Mouse (Mus musculus) monocyte, adult 5-6 weeks (primary cell): ENCODE measurements at regions not wholly inside any gene's neighbourhood (a gene's known extent, or its start where the extent isn't known, plus 50 kb on each side); places are given as distances from the start of the nearest gene placed in this dataset.

Experiments
- ATAC-seq: fragments of 153-309, 156-312 bp; replicated peaks from 2 replicates; pipeline ENCODE4 v1.8.0; 2017; ENCODE audit warnings: mild to moderate bottlenecking; ENCODE audit not compliant: low TSS enrichment, insufficient number of reproducible peaks, severe bottlenecking, poor library complexity, low FRiP score

DNA sequence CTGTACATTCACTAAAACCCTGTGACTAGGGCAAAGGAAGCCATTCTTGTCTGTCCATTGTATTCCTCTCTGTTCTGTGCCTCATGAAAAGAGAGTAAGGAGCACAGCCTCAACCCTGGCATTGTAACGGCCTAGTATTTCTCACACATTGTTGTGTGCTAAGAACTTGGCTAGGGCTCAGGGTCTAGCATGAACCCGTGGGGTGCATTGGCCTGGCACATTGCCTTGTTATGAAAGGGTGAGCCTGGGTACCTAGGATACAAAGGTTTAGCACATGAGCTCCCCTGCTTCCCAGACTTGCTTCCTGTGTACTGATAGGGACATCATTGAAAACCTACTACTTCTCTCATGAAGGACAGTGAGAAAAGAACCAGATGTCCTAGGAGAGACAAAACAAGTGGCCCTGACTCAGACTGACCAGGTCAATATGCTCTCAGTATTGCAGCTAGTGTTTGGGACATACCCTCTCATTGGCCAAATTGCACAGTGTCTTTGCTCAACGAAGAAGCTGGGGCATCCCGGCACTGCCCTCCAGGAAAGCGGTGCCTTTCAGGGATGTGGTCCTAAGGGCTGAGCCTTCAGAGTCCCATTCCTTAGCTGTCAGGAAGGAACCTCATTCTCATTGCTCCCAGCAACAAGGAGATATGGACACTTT lies 298.6 kb downstream of the Glrx3 start:
- ATAC-seq: no peak

DNA sequence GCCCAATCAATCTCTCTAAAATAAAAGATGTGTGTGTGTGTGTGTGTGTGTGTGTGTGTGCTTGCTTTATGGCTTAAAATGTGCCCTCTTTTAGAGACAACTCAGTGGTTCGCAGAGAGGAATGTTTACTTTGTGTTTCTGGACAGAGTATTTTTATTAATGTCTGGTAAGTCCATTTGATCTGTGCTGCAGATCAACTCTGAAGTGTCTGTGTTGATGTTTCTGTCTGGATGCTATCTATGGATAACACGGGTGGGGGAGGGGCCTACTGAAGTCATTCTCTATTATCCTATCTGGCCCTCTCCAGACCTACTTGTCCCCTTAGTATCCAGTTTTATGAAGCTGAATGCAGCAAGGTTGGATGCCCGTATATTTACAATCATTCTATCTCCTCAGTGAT lies 304.3 kb downstream of the Glrx3 start:
- no peak for ATAC-seq

DNA sequence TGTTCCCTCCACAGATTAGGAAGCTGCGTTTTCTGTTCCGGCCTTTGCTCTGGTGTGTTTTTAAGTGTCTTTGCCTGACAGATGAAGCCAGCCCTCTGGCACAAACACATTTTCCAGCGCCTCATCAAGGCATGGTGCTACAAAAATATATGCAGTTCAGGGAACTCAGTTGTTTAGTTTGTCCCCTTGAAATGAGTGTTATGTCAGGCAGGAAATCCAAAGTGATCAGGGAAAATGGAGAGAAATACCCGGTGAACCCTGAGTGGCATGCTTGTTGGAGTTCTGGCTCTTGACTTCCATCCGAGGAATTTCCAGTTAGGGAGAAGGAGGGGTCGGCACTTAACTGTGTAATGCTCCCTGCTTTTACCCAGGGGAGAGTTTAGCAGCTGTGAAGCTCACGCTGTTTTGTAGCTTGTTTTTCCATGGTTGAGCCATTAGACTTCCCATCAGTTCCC lies 304.9 kb downstream of the Glrx3 start:
- ATAC-seq: no peak

DNA sequence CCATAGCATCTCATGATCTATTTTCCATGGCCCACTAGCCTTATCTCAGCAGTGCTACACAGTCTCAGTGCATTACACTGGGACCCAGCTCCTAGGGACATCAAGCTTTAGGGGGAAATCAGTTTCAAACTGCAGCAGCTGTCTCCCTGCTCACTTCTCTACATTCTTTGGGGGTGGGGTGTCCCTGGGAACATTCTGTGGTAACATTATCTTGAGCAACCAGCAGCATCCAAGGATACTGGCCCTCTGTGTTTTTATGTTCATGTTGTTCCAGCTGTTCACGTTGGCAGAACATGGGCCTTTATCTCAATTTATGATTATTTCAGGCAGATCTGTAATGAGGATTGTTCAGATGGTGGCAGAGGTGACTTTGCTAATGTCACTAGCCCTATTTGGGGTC lies 308.2 kb downstream of the Glrx3 start:
- ATAC-seq: no peak

DNA sequence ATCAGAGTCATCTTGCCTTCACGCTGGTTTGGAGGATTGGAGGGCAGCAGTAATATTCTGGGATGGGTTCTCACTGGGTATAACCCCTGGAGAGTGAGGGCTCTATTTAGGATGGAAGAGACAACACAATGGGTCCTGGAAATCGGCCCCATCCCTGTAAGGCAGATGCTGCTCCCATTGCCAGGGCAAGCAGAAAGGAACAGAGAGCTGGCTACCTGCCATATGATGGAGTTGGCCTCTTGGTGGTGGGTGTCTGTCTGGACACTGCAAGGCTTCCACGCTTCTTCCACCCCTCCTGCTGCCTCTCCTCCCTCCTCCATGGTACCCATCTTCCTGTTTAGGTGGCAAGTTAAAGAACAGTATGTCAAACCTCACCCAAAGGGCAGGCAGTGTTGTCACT lies 308.6 kb downstream of the Glrx3 start:
- ATAC-seq: no peak

DNA sequence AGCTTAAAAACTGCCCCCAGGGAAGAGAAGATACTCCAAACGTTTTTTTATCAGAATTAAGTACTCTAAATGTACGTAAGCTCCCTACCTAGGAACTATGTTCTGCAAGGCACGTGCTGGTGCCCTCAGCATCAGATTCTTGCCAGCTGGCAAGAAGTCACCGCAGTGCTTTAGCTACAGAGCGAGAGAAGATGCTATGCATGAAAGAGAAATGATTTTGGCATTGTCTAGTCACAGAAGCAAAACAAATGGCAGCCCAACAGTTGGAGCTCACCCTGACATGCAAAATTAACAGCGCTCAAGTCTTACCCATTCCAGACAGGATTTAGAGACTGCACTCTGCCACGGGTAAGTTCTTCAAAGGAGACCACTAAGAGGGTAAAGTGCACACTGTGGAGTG lies 311.5 kb downstream of the Glrx3 start:
- no peak for ATAC-seq

DNA sequence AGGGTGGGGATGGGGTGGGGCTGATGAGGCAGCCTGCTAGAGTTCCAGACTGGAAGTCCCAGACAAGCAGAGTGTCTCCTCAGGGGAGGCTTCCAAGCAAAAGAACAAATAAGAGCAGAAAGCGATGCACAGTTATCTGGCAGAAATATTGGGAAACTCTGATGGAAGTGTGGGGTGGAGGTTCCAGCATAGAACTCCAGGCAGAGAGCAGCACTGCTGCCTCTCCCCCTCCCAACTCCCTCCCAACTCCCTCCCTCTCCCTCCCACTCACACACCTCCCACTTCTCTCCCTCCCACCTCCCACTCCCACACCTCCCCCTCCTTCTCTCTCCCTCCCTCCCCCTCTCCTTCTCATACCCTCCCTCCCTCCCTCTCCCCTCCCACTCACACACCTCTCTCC lies 313.3 kb downstream of the Glrx3 start:
- ATAC-seq: no peak

DNA sequence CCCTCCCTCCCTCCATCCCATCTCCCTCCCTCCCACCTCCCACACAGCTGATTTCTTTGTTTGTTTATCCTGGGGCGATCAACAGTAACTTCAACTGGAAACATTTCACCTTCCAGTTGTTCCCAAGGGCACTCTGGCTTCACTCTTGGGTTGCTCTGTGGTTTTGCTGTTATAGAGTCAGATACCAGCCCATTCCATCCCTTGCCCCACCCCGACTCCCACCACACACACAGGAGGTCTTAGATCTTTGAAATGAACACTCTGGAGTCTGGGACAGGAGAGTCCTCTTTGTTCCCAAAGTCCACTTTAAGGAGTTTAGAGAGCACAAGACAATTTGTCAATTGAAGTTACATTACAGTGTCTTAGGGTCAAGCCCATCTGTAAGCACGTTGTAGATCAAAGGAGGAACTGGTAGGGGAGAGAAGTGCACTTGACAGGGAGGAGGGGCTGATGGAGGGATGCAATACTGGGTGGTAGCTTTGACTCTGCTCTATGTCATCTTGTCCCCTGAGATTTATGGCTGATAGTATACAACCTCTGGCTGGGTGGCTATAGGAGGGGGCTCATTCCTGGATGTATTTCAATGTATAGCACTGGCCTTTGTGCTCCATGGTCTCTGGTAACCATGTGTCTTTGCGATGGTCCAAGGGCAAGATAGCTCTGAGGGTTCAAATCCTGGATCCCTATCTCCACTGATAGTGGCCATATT lies 313.9 kb downstream of the Glrx3 start:
- ATAC-seq: no peak

DNA sequence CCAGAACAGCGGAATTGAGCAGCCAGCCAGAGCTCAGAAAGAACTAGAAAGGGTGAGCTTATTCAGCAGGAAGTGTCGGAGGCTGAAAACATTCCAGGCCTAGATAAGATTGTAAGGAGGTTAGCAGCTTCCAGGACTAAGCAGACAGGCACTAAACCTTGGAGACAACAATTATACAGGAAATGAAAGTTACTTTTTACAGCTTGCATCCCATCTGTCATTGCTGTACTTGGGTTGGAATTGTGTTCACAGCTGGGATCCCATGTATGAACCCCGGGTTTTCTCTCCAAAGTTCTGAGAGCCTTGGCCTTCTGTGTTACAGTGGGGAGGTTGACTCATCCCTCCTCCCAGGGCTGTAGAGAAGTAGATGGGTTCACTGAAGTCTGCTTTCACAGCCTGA lies 328.5 kb downstream of the Glrx3 start:
- ATAC-seq: no peak

DNA sequence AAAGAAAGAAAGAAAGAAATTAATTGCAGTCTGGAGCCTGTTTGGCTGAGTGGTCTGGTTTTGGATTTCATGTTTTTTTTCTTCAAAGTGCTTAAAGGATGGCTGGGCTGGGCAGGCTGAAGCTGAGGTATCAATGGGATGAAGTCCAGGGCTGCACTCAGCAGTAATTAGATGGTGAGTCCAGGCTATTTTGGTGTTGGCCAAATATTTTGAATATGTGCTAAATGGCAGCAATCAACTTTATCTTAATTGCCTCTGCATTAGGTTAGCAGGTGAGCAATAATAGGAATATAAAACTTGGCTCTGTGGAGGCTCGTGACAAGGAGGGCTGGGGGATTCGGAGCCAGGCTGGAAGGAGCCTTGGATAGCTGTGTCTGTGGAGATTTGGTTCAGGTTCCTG lies 329.3 kb downstream of the Glrx3 start:
- no peak for ATAC-seq

DNA sequence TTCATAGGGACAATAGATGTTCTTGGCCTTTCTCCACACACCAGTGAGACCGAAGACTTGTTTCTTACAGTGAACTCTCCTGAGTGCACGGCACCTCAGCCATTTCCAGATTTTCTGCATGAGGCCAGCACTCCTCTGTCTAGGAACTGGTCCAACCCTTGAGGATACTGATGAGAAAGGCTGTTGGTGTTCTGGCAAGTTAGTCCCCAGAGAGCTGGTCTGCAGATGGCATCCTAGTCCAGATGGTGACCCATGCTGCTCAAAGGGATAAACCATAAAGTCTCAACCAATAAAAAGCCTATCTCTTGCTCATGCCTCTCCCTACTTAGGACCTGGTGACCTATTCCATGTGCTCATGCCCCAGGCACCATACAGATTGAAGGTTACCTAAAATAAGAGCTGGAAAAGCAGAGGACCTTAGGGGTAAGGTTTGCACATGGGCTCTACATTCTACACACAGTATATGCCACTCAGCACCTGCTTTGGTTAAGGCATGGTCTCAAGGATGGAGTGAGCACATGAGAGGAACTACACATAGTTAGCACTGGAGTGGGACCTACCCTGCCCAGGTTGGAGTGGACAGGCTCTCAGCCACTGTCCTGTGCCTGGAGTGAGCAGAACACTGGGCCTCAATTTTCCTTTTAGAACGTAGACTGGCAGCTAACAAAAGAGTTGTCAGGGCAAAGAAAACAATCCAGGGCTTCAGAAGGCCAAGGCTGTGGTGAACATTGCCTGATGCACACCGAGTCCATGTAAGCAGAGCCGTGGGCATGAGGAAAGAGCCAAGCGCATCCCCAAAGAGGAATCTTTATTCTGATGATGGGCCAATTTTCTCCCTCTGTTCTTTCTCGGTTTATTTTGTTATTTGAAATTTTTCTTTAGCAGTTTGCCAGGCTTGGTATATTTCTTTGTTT lies 335.9 kb downstream of the Glrx3 start:
- ATAC-seq: no peak

DNA sequence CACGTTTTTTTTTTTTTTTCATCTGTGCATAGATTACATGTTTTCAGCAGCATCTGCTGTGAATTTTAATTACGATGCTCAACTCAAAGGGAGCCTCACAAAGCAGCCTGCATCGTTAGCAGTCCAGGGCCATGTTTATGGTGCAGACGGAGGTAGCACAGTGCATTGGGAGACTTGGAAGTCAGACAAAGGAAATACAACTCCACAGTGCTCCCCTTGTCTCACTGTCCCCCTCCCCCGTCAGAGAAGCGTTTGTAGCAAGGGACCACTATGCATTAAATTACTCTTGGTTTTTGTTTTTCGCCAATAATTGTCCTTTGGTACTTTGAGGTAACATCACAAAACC lies 336.5 kb downstream of the Glrx3 start:
- ATAC-seq: no peak

DNA sequence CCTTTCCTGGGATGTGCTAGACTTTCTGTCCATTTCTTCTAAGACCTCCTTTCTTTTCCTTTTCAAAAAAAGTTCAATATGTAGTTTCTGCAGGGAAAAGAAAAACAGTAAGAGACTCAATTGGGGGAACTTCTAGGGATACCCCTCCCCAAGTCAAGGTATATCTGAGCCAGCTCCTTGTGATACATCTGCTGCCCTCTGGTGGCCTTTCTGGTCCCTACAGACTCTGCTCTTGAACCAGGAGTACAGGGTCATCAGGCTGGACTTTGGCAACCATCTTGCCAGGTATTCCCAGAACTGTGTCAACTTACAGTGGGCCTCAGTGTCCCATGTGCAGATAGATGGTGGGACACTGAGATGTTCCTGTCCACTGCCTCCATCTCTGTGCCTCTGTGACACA lies 346.5 kb downstream of the Glrx3 start:
- ATAC-seq: no peak

DNA sequence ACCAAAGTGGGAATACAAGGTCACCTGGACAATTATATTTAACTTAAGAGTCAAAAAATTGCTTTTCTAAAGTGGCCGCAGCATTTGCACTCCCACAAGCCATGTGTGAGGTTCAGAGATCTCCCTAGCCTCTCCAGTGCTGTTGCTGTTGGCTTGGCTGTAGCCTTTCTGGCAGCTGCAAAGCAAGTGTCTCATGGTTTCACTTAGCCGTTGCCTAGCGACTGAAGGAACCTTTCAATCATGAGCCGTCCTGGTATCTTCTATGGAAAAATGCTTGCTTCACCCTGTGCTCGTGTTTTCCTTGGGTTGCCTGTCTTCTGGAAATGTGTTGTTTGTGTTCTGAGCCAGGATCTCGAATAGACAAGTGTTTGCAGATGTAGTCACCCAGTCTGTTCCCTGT lies 367.9 kb downstream of the Glrx3 start:
- no peak for ATAC-seq

DNA sequence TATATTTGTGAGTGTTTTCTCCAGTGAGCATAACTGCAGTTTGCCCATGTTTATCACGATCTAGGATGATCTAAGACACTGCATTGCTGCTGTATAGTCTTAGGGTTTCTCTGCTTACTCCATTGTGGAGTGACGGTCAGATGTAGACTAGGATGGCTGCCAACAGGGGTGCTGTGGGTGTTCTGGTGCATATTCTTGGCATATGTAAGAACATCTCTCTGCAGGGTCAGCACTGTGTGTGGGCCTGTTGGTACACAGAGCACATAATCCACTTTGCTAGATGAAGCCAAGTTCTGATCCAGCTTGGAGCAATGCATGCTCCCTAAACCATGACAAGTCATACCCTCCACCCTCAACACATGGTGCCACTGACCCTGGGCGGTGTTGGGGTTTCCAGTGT lies 375.4 kb downstream of the Glrx3 start:
- ATAC-seq: no peak

DNA sequence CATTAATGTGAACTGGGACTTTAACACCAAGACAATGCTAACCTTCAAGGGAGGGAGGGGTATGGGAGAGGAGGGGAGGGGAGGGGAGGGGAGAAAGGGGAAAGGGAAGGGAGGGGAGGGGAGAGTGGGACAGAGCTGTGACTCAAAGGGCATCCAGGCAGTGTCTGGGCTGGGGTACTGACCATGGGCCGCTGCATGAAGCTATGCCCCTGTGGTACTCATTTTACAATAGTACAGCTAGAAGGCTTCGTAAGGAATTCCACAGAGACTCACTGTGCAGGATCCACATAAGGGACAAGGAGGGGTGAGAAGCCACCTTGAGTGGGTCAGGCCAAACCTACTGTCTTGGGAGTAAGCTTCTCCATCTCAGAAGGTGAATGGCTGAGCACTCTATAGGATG lies 403.1 kb downstream of the Glrx3 start:
- ATAC-seq: no peak

DNA sequence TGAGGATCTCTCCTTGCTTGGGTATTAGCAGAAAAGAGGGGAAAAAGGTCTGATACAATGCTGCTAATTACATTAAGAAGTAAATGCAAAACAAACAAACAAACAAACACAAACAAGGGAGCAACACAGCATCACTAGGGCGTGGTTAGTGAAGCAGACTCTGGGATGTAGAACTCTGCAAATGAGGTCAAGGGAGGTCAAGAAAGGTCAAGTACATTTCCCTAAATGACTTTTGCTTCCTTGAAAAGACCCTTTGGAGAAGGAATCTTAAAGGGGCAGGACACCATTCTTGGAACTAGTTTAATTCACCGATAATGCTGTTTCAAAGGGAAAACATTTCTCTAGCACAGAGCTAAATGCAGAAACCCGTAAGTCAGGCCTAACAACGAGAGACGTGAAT lies 403.6 kb downstream of the Glrx3 start:
- ATAC-seq: no peak

DNA sequence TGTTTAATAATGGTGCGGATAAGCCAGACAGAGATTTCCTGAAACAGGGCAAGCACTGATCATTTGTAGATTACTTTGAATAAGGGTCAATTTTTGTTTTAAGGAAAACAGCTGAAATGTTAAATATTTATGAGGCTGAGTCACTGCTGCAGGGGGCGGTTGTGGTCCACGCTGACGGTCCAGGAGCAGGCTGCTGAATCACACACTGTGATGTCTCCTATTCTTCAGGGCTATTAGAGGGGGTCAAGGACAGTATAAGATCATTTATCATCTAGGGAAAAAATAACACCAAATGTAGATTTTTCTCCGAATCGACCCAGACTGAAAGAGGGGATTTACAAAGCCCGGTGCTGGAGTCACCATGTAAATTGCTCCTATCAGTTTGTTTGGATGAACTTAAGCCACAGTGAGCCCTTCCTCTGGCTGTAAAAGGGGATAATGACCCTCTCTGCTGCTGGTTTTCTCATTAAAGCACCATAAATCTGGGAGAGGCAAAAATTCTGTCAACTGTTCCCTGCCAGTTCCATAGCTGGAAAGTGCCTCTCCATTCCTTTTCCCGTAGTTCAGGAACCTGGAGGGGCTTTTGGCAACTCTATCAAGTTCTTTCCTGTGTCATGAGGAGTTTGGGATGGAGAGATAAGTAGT lies 404.2 kb downstream of the Glrx3 start:
- no peak for ATAC-seq

DNA sequence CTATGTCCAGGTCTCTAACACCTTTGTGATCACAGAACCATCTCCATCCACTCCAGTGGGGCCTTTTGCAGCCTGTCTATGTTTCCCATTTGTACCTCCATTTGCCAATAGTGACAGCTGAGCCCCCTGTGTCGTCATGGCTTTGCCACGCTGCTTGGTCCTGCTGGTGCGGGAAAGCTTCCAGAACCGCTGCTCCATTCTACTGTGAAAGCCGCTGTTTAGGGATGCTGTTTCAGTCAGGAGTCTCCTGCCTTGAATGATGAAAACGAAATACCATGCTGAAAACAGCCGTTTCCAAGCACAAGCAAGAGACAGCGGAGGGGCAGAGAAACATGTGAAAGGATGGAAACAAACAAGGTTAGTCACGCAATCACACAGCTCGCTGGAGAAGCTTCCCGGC lies 410.4 kb downstream of the Glrx3 start:
- ATAC-seq: no peak
